Mouse (Mus musculus) gastrocnemius, adult 8-10 months (tissue): ENCODE data around the gene Gm527. TPM values are rescaled to one million over a fixed set of nuclear protein-coding genes. Genes with fewer than 3 reads are reported as not detected.

Experiments used
- total RNA-seq, 4 experiments: library from RNA; stranded (reverse); gene quantifications; 2 replicates each; pipeline ENCODE4 v1.2.4; 2022

Gene Gm527
- total RNA-seq, 4 experiments from 2014 or later: 2.3 to 2.9 (median 2.6) TPM

Other genes starting within 250 kb of the Gm527 start
- 10 to 100 TPM in 1 of 4 experiments, 1 to 10 TPM in 3; 7.6 to 10.9 (median 9.4) TPM for gene Klhl28, start 47.6 kb downstream of the Gm527 start, total RNA-seq
- gene Togaram1, start 47.9 kb downstream of the Gm527 start, total RNA-seq: 10 to 100 TPM in 2 of 4 experiments, 1 to 10 TPM in 2; 8.2 to 11.0 (median 10.0) TPM
- 10 to 100 TPM in 3 of 4 experiments, 1 to 10 TPM in 1; 9.4 to 12.3 (median 11.9) TPM for gene Prpf39, start 118.4 kb downstream of the Gm527 start, total RNA-seq
- gene Fkbp3, start 156.1 kb downstream of the Gm527 start, total RNA-seq: 100 to 1,000 TPM; 151 to 195 (median 179) TPM
- 1 to 10 TPM in 3 of 4 experiments, under 1 TPM in 1; 0.80 to 4.0 (median 1.8) TPM for gene Fancm, start 157.7 kb downstream of the Gm527 start, total RNA-seq